Mouse (Mus musculus) heart, adult 2 months (tissue): ENCODE measurements around the gene B3galt6. TPM values are rescaled to one million over a fixed set of nuclear protein-coding genes. Genes with fewer than 3 reads are reported as not detected.

Experiments used
- DNase-seq, 2 experiments: peaks; one replicate each; pipeline ENCODE4 v3.0.0; 2021
- H3K27ac ChIP-seq: fragments of 200-600 bp; 2 replicates; pipeline ENCODE4 v1.8.1; 2022
- H3K27me3 ChIP-seq: fragments of 200-500 bp; 2 replicates; pipeline ENCODE4 v1.6.1; 2012; ENCODE audit warnings: mild to moderate bottlenecking, low read length, inconsistent platforms, mixed read lengths; ENCODE audit not compliant: control insufficient read depth, insufficient read depth
- H3K36me3 ChIP-seq: fragments of 200-500 bp; 2 replicates; pipeline ENCODE4 v1.6.1; 2012; ENCODE audit warnings: low read length, inconsistent platforms; ENCODE audit not compliant: control insufficient read depth, insufficient read depth
- H3K4me1 ChIP-seq: fragments of 200-500 bp; 2 replicates; pipeline ENCODE4 v1.6.1; 2011; ENCODE audit warnings: low read length; ENCODE audit not compliant: control insufficient read depth, insufficient read depth
- H3K4me3 ChIP-seq: fragments of 200-600 bp; 2 replicates; pipeline ENCODE4 v1.8.1; 2022
- H3K79me2 ChIP-seq: fragments of 200-500 bp; replicated peaks from 2 replicates; pipeline ENCODE4 v1.6.1; 2012; ENCODE audit warnings: mild to moderate bottlenecking, inconsistent platforms, low read length, moderate library complexity, mixed read lengths; ENCODE audit not compliant: control insufficient read depth, insufficient read depth
- H3K9ac ChIP-seq: fragments of 200-500 bp; 2 replicates; pipeline ENCODE4 v1.6.1; 2012; ENCODE audit warnings: low read depth, mild to moderate bottlenecking, control low read depth, inconsistent platforms, low read length, mixed read lengths
- CTCF ChIP-seq: fragments of 200-600 bp; IDR thresholded peaks from 2 replicates; pipeline ENCODE4 v1.8.1; 2022; ENCODE audit warnings: antibody characterized with exemption, mild to moderate bottlenecking, moderate library complexity
- EP300 ChIP-seq: fragments of 200-500 bp; IDR thresholded peaks from 2 replicates; pipeline ENCODE4 v1.6.1; 2011; ENCODE audit warnings: low read depth, low read length, control low read depth; ENCODE audit not compliant: insufficient read depth
- POLR2A ChIP-seq: fragments of 200-500 bp; IDR thresholded peaks from 2 replicates; pipeline ENCODE4 v1.6.1; 2011; ENCODE audit warnings: mild to moderate bottlenecking, low read depth, low read length, control low read depth; ENCODE audit not compliant: insufficient read depth
- WGBS: fragments of 180-500 bp; shearing (Covaris S2); methylation state at CpG from one replicate; pipeline ENCODE4 v1.1.7; 2018; 5-methylcytosine and 5-hydroxymethylcytosine counted together
- intact Hi-C: fragments of 180-260 bp; cut with DNase I; formaldehyde crosslinking; loops from one replicate; pipeline ENCODE4 v1.15.1; 2025
- polyA plus RNA-seq: library from polyadenylated mRNA; depleted of rRNA; stranded (reverse); fragments of >200 nt; gene quantifications from 2 replicates; pipeline ENCODE4 v1.2.3, GENCODE M21; 2012
- total RNA-seq, 2 experiments: library from RNA; stranded (reverse); gene quantifications; 2 replicates each; pipeline ENCODE4 v1.2.3; 2021

B3galt6 gene
- total and polyA plus RNA-seq, 3 experiments, result 2.5 to 3.0 (median 2.7) TPM

- Histone ChIP-seq H3K4me1 (no peaks in the 10 kb centered on the region), H3K4me3 (no peak within 1 kb of the TSS), H3K27me3 (no peaks in the 10 kb centered on the region), H3K27ac (no peak within 1 kb of the TSS), H3K36me3 (no peaks in the 10 kb centered on the region), H3K9ac (no peak within 1 kb of the TSS), H3K79me2 (no peaks in the 10 kb centered on the region)
- WGBS, result 77% methylated on average over 8 of the region's 8 CpGs
- DNase-seq, result no peak
- TF ChIP-seq EP300 (no peak), POLR2A (no peak), CTCF (no peak)
- intact Hi-C loops, result no loop called here
These were observed 21.2 kb upstream of the B3galt6 start, which contains the start of gene Tnfrsf4 for GRCm38 (mm10) chr4:156013637-156014036. TSS of gene Tnfrsf4 (plus strand) at chr4:156013843.

DNA sequence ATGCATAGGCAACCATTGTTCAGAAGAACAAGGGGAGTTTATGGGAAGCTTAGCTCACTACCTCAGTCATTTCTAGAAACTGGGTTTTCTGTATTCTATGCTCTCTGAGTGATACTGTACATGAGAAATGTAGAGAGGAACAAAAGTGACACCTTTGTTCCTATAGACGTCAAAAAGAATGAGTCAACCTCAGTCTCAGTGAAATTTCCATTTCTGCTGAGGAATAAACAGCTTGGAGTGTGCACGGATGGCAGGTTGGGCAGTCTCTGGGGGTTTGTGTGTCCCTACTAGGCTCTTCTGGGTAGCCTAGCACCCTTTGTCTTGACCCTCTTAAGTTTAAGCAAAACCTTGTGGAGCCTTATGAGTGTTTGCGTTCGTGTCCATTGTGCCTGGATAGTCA lies 15.9 kb upstream of the B3galt6 start:
- no peak overlapping the region for H3K4me3 ChIP-seq
- WGBS, result 90% methylated on average over 4 of the region's 4 CpGs
- no peaks in the 10 kb centered on the region for H3K27me3 ChIP-seq
- no peak overlapping the region for H3K27ac ChIP-seq
- no peak overlapping the region for H3K9ac ChIP-seq
- H3K4me1 ChIP-seq, result no peaks in the 10 kb centered on the region
- TF ChIP-seq CTCF (no peak), POLR2A (no peak), EP300 (no peak)
- DNase-seq, result no peak
- no peaks in the 10 kb centered on the region for H3K79me2 ChIP-seq
- intact Hi-C loops, result no loop called here
- no peaks in the 10 kb centered on the region for H3K36me3 ChIP-seq

DNA sequence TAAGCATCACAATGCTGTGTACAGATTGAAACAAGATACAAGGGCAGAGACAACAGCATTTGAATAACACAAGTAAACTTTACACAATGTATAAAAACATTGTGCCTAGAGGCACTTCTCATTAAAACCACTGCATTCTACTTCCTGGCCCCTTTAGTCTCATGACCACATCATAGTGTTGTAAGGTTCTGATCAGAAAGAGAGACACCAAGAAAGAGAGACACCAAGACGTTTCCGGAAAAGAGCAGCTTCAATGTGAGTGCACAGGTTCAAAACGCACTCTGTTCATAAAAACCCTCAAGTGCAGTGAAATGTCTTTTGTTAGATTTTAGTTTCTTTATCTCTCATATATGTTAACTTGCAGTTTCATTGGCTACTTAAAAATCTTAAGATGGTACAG lies 11.7 kb upstream of the B3galt6 start:
- DNase-seq, result no peak
- intact Hi-C loops, result no loop called here
- no peaks in the 10 kb centered on the region for H3K4me1 ChIP-seq
- no peak overlapping the region for H3K27ac ChIP-seq
- H3K36me3 ChIP-seq, result no peaks in the 10 kb centered on the region
- 93% methylated on average over 3 of the region's 3 CpGs for WGBS
- no peaks in the 10 kb centered on the region for H3K27me3 ChIP-seq
- no peak for TF ChIP-seq EP300
- TF ChIP-seq CTCF, result no peak
- no peak for TF ChIP-seq POLR2A
- H3K9ac ChIP-seq, result no peak overlapping the region
- H3K4me3 ChIP-seq, result no peak overlapping the region
- H3K79me2 ChIP-seq, result 0 out of 2 replicates have a peak, but pooled peaks cover 2% of the 10 kb centered on the region

- H3K79me2 ChIP-seq, result peaks cover 5% of the 10 kb centered on the region; the same call in 1 of the 2 replicates
- intact Hi-C loops, result loop anchor here (5.0 kb wide), 3 partner anchors 39 to 126 kb away; partner anchors contain the start of genes Cptp, Ints11 and Ube2j2
- peaks cover 8% of the 10 kb centered on the region for H3K4me1 ChIP-seq
- peak overlapping the region; percentile 89 for H3K4me3 ChIP-seq
- H3K27me3 ChIP-seq, result no peaks in the 10 kb centered on the region
- H3K27ac ChIP-seq, result peak overlapping the region; percentile 96
- peaks cover 4% of the 10 kb centered on the region; the same call in 1 of the 2 replicates for H3K36me3 ChIP-seq
- TF ChIP-seq CTCF, result no peak
- TF ChIP-seq EP300, result no peak
- TF ChIP-seq POLR2A, result no peak
- WGBS, result 2% methylated on average over 15 of the region's 15 CpGs
- no peak for DNase-seq
- H3K9ac ChIP-seq, result peak overlapping the region; percentile 93
These were observed 1.2 kb upstream of the B3galt6 start for GRCm38 (mm10) chr4:155993606-155994005.

GRCm38 (mm10) chr4:155992906-155993547 lies 578 bp upstream of the B3galt6 start:
- Histone ChIP-seq H3K4me3 (peak overlapping the region; percentile 89), H3K27me3 (no peaks in the 10 kb centered on the region), H3K4me1 (peaks cover 8% of the 10 kb centered on the region), H3K36me3 (peaks cover 4% of the 10 kb centered on the region; the same call in 1 of the 2 replicates), H3K9ac (peak overlapping the region; percentile 99), H3K27ac (peak overlapping the region; percentile 96), H3K79me2 (peaks cover 5% of the 10 kb centered on the region; the same call in 1 of the 2 replicates)
- WGBS, result under 1% methylated on average over 70 of the region's 70 CpGs
- DNase-seq, result peak; percentile 96 to 99
- TF ChIP-seq EP300 (0 out of 2 replicates have a peak, but pooled peaks have one; percentile 57), CTCF (peak; percentile 12; the same call in 1 of the 2 replicates), POLR2A (peak; percentile 59)
- intact Hi-C loops, result loop anchor here (5.0 kb wide), 3 partner anchors 39 to 126 kb away; partner anchors contain the start of genes Cptp, Ints11 and Ube2j2

DNA sequence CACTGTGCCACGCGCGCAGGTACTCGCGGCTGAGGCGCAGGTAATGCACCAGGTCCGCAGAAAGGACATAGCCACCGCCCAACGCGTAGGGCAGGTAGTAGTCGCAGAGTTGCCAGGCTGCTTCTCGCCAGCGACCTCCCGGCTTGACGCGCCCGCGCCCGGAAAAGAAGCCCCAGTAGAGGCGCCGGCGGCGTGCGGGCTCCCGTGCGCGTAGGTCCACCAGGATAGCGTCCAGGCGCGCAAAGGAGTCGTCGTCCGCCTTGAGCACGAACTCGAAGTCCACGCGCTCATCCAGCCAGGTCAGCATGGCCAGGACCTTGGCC lies 580 bp downstream of the B3galt6 start:
- H3K27ac ChIP-seq, result peak overlapping the region; percentile 98
- TF ChIP-seq EP300, result no peak
- no peak for TF ChIP-seq POLR2A
- no peak for TF ChIP-seq CTCF
- H3K9ac ChIP-seq, result peak overlapping the region; percentile 94
- intact Hi-C loops, result loop anchor here (1.0 to 5.0 kb wide), 5 partner anchors 33 to 125 kb away; partner anchors contain the start of genes 9430015G10Rik, Cptp, Ints11 and Ube2j2
- WGBS, result 19% methylated on average over 37 of the region's 37 CpGs
- peak overlapping the region; percentile 68 for H3K4me3 ChIP-seq
- DNase-seq, result no peak
- peaks cover 4% of the 10 kb centered on the region; the same call in 1 of the 2 replicates for H3K36me3 ChIP-seq
- H3K27me3 ChIP-seq, result no peaks in the 10 kb centered on the region
- H3K79me2 ChIP-seq, result peaks cover 5% of the 10 kb centered on the region; the same call in 1 of the 2 replicates
- H3K4me1 ChIP-seq, result peaks cover 8% of the 10 kb centered on the region
